Mouse (Mus musculus): ENCODE measurements at regions not wholly inside any gene's neighbourhood (a gene's known extent, or its start where the extent isn't known, plus 50 kb on each side); places are given as distances from the start of the nearest gene placed in this dataset.

GRCm38 (mm10) chr9:115858848-115859247, 50.4 kb upstream of the Gadl1 start:
- Histone ChIP-seq H3K27me3 (ENCODE audit: control insufficient read depth) (no peaks in the 10 kb centered on the region), H3K4me1 (ENCODE audit: control insufficient read depth) (peaks cover 10% of the 10 kb centered on the region), H3K9me3 (ENCODE audit: control insufficient read depth, low read length) (peaks cover 5% of the 10 kb centered on the region; the same call in 1 of the 2 replicates), H3K4me3 (replicated peaks) (no peak overlapping the region), H3K36me3 (ENCODE audit: control insufficient read depth) (no peaks in the 10 kb centered on the region)
- TF ChIP-seq GATA1 (IDR thresholded peaks at IDR 0.05; ENCODE audit: low read length) (no peak), TAL1 (IDR thresholded peaks at IDR 0.05; ENCODE audit: low read length) (no peak)
